Mouse (Mus musculus): ENCODE measurements around the gene Olfr1358.

DNA sequence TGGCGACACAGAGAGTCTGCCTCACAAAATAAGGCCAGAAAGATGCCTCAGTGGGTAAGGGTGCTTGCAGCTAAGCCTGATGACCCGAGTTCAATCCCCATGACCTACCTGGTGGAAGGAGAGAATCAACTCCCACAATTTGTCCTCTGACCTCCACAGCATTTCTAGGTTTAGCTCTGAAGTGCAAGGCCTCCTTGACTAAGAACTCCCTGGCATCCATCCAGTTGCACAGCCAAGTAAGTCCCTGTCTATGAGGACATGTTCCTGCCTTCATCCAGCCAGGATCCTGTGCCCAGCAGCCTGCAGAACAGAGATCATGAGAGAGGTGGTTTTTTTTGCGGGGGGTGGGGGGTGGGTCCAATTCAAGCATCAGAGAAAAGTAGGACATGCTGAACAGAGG, 45.2 kb upstream of the Olfr1358 start:
- TF ChIP-seq CTCF (IDR thresholded peaks at IDR 0.05; ENCODE audit: borderline replicate concordance, control insufficient read depth, extremely low read depth, insufficient read depth, low read length, poor library complexity): no peak
- no peak for TF ChIP-seq POLR2A (IDR thresholded peaks at IDR 0.05; ENCODE audit: control insufficient read depth, extremely low read depth, insufficient read depth, low read length, poor library complexity)
